Mouse (Mus musculus): ENCODE data around the gene Hspa1l. TPM values are rescaled to one million over a fixed set of nuclear protein-coding genes. Genes with fewer than 3 reads are reported as not detected.
A peak's percentile ranks its signal among the peaks of the same experiment; 100 is the strongest.

Hspa1l gene
- polyA plus RNA-seq, 1 experiment from 2014 or later: 1.4 TPM

DNA sequence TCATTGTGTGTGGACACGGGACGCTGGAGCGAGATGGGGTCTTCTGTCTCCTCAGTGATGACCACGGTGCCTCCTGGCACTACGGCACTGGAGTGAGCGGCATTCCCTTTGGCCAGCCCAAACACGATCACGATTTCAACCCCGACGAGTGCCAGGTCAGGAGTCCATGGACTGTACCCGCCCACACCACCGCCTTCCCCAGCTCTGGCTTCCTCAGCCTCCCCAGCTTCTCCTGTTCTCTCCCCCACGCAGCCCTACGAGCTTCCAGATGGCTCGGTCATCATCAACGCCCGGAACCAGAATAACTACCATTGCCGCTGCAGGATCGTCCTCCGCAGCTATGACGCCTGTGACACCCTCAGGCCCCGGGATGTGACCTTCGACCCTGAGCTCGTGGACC lies 38.5 kb upstream of the Hspa1l start:
- H3K27me3 ChIP-seq (replicated peaks; ENCODE audit: control insufficient read depth, insufficient read depth, low read length): no peaks in the 10 kb centered on the region
- 0 out of 2 replicates have a peak, but pooled peaks cover 6% of the 10 kb centered on the region for H3K36me3 ChIP-seq (ENCODE audit: control insufficient read depth, insufficient read depth, low read length)
- peak overlapping the region; percentile 30; the same call in 1 of the 2 replicates for H3K27ac ChIP-seq (ENCODE audit: low read depth, low read length)
- 80% methylated on average over 24 of the region's 24 CpGs for WGBS
- no peaks in the 10 kb centered on the region for H3K9me3 ChIP-seq (replicated peaks; ENCODE audit: control insufficient read depth, low read length)
- H3K4me1 ChIP-seq (ENCODE audit: control insufficient read depth, insufficient read depth, low read length): peaks cover 7% of the 10 kb centered on the region; the same call in 1 of the 2 replicates
- DNase-seq (ENCODE audit: low spot score) (no peak), ATAC-seq (no peak)
- H3K9ac ChIP-seq (ENCODE audit: low read length): no peak overlapping the region
- no peak overlapping the region for H3K4me2 ChIP-seq (ENCODE audit: low read length)
- H3K4me3 ChIP-seq (ENCODE audit: low read depth, low read length): no peak overlapping the region

DNA sequence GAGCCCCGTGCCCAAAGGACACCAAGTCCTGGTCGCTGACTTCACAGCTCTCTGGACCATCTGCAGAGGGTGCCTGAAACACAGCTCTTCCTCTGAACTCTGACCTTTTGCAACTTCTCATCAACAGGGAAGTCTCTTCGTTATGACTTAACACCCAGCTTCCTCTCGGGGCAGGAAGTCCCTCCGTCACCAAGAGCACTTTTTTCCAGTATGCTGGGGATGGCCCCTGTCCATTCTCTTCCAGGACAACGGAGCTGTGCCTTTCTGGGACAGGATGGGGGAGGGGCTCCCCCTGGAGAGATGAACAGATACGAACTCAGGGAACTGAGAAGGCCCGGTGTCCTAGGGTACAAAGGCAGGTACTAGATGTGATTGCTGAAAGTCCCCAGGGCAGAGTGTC lies 37.7 kb upstream of the Hspa1l start:
- WGBS: 66% methylated on average over 8 of the region's 8 CpGs
- Histone ChIP-seq H3K27me3 (replicated peaks; ENCODE audit: control insufficient read depth, insufficient read depth, low read length) (no peaks in the 10 kb centered on the region), H3K27ac (ENCODE audit: low read depth, low read length) (no peak overlapping the region), H3K4me1 (ENCODE audit: control insufficient read depth, insufficient read depth, low read length) (peaks cover 7% of the 10 kb centered on the region; the same call in 1 of the 2 replicates), H3K9me3 (replicated peaks; ENCODE audit: control insufficient read depth, low read length) (no peaks in the 10 kb centered on the region), H3K4me2 (ENCODE audit: low read length) (no peak overlapping the region), H3K4me3 (ENCODE audit: low read depth, low read length) (no peak overlapping the region), H3K9ac (ENCODE audit: low read length) (no peak overlapping the region), H3K36me3 (ENCODE audit: control insufficient read depth, insufficient read depth, low read length) (0 out of 2 replicates have a peak, but pooled peaks cover 6% of the 10 kb centered on the region)
- no peak for DNase-seq (ENCODE audit: low spot score)
- ATAC-seq: no peak

DNA sequence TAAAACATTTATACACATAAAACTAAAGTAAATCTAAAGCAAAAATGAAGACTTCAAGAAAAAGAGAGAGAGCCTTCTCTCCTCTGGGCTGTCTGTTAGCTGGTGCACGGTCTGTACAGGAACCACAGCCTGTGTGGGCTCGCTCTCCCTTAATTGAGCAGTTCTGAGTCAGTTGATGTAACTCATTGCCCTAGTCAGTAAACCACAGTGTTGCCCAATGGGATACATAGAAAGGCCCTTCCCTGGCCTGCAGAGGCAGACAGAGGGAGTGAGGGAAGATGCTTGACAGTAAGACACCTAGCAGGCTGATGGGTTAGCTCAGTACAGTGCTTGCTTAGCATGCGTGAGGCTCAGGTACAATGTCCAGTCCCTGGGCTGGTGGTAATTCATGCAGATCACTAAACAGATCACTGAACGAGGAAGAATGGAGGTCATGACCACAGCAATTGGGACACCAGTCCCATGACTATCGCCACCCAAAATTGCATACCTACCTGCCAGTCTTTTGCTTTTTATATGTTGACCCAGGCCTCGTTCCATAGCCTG lies 34.5 kb upstream of the Hspa1l start:
- Histone ChIP-seq H3K9ac (ENCODE audit: low read length) (no peak overlapping the region), H3K4me3 (ENCODE audit: low read depth, low read length) (no peak overlapping the region), H3K36me3 (ENCODE audit: control insufficient read depth, insufficient read depth, low read length) (0 out of 2 replicates have a peak, but pooled peaks cover 6% of the 10 kb centered on the region), H3K4me2 (ENCODE audit: low read length) (no peak overlapping the region), H3K9me3 (replicated peaks; ENCODE audit: control insufficient read depth, low read length) (no peaks in the 10 kb centered on the region), H3K27ac (ENCODE audit: low read depth, low read length) (no peak overlapping the region), H3K27me3 (replicated peaks; ENCODE audit: control insufficient read depth, insufficient read depth, low read length) (no peaks in the 10 kb centered on the region), H3K4me1 (ENCODE audit: control insufficient read depth, insufficient read depth, low read length) (no peaks in the 10 kb centered on the region)
- no peak for DNase-seq (ENCODE audit: low spot score)
- ATAC-seq: no peak
- WGBS: 89% methylated on average over 6 of the region's 6 CpGs

DNA sequence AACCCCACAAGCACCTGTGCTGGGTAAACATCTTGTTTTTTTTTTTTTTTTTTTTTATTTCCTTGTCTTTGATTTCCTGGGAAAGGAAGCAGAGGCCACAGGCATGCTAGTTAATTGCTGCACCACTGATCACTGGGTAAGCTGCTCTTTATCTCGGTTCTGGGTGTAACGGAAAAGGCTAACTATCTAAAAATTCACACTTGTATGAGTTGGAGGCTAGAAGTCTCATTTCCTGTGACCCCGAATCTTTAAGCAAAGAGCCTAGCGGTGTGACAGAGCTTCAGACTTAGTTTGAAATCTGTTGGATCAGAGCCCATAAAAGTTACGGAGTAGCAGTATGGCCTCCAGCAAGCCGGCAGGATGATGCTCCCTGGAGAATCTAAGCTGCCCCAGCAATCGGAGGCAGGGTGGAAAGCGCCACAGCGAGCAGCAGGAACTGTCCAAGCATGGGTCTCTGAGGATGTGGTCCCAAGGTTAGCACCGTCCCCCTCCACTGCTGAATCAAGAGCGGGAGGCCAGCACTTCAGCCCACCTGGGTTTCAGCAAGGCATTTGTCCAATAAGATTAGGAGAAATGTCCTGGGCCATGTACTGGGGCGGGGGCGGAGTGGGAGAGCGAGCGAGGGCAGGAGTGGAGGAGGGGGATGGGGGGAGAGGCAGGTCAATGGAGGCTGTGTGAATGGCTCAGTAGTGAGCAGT lies 31.0 kb upstream of the Hspa1l start:
- WGBS: 5% methylated on average over 15 of the region's 15 CpGs
- ATAC-seq: 0 out of 2 replicates have a peak, but pooled peaks have one; percentile 20
- no peaks in the 10 kb centered on the region for H3K4me1 ChIP-seq (ENCODE audit: control insufficient read depth, insufficient read depth, low read length)

DNA sequence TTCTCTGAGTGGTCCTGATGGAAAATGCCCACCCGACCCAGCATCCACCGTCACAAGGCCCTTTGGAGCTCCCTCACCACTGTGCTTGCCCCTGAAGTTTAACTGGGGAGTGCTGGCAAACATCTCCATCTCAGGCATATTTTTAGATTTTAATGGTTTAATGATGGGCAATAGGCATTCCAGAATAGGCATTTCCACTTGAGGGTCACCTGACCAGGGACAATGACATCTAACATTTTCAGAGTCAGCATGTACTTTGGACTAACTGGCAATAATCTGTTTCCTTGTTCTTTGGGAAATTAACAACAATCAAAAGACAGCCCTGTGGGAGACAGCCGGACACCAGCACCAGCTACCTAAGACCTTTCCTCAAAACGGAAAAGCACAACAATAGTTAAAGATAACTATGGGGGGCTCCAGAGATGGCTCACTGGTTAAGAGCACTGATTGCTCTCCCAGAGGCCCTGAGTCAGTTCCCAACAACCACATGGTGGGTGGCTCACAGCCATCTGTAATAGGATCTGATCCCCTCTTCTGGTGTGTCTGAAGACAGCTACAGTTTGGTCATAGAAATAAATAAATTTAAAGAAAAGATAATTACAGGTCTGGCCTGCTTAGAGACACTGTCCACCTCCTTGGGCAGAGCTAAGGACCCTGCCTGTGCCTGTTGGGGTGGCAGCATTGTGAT lies 29.2 kb upstream of the Hspa1l start:
- Histone ChIP-seq H3K9me3 (replicated peaks; ENCODE audit: control insufficient read depth, low read length) (no peaks in the 10 kb centered on the region), H3K27ac (ENCODE audit: low read depth, low read length) (no peak overlapping the region), H3K27me3 (replicated peaks; ENCODE audit: control insufficient read depth, insufficient read depth, low read length) (no peaks in the 10 kb centered on the region), H3K4me3 (ENCODE audit: low read depth, low read length) (no peak overlapping the region), H3K9ac (ENCODE audit: low read length) (no peak overlapping the region), H3K4me2 (ENCODE audit: low read length) (no peak overlapping the region), H3K36me3 (ENCODE audit: control insufficient read depth, insufficient read depth, low read length) (peaks cover 5% of the 10 kb centered on the region; the same call in 1 of the 2 replicates), H3K4me1 (ENCODE audit: control insufficient read depth, insufficient read depth, low read length) (no peaks in the 10 kb centered on the region)
- WGBS: 81% methylated on average over 4 of the region's 4 CpGs
- ATAC-seq: no peak
- DNase-seq (ENCODE audit: low spot score): no peak

More for the DNA sequence above, 31.0 kb upstream of the Hspa1l start:
- H3K9ac ChIP-seq (ENCODE audit: low read length): peak overlapping the region; percentile 4; the same call in 1 of the 2 replicates
- H3K9me3 ChIP-seq (replicated peaks; ENCODE audit: control insufficient read depth, low read length): no peaks in the 10 kb centered on the region
- peak overlapping the region; percentile 7; the same call in 1 of the 2 replicates for H3K4me3 ChIP-seq (ENCODE audit: low read depth, low read length)
- DNase-seq (ENCODE audit: low spot score): no peak
- H3K27me3 ChIP-seq (replicated peaks; ENCODE audit: control insufficient read depth, insufficient read depth, low read length): no peaks in the 10 kb centered on the region
- H3K4me2 ChIP-seq (ENCODE audit: low read length): peak overlapping the region; percentile 34
- H3K36me3 ChIP-seq (ENCODE audit: control insufficient read depth, insufficient read depth, low read length): no peaks in the 10 kb centered on the region
- H3K27ac ChIP-seq (ENCODE audit: low read depth, low read length): no peak overlapping the region; the same call in 1 of the 2 replicates

DNA sequence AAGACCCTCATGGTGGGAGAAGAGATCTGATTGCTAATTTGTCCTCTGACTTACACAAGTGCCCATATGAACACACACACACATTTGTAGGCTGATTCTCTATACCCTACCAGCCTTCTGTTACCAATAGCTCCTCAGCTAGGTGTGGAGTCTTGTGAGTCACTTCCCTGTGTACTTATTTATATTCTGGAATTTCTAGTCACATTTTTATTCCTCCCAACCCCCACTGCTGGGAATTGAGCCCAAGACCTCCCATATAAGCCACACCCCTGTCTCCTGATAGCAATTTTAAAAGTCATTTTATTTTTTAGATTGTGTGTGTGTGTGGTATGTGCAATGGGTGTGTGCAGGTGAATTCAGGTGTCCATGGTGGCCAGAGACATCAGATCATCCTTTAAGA lies 28.1 kb upstream of the Hspa1l start:
- no peak for ATAC-seq

DNA sequence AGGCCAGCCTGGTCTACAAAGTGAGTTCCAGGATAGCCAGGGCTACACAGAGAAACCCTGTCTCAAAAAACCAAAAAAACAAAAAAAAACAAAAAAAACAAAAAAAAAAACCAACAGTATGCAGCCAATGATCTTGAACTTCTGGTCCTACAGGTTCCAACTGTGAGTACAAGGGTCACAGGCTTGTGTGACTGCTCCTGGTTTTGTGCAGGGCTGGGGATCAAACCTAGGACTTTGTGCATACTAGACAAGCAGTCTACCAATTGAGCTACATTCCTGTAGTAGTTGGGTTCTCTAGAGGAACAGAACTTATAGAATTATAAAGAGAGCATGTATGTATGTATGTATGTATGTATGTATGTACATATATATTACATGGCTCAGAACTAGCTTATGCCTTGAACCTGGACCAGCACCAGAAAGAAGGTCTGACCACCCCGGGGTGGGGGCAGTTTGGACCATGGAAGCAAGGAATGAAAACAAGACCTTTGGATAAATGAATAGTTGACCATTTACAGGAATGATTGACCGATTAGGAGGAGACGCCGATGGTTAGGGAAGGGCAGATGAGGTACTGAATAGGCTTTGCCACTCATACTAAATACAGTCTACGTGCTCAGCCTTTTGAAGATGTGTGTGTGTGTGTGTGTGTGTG lies 25.9 kb upstream of the Hspa1l start:
- Histone ChIP-seq H3K27me3 (replicated peaks; ENCODE audit: control insufficient read depth, insufficient read depth, low read length) (no peaks in the 10 kb centered on the region), H3K27ac (ENCODE audit: low read depth, low read length) (no peak overlapping the region), H3K36me3 (ENCODE audit: control insufficient read depth, insufficient read depth, low read length) (peaks cover 34% of the 10 kb centered on the region), H3K4me1 (ENCODE audit: control insufficient read depth, insufficient read depth, low read length) (peaks cover 9% of the 10 kb centered on the region), H3K4me2 (ENCODE audit: low read length) (no peak overlapping the region), H3K9ac (ENCODE audit: low read length) (no peak overlapping the region), H3K9me3 (replicated peaks; ENCODE audit: control insufficient read depth, low read length) (no peaks in the 10 kb centered on the region), H3K4me3 (ENCODE audit: low read depth, low read length) (no peak overlapping the region)
- WGBS: 82% methylated on average over 5 of the region's 5 CpGs
- no peak for ATAC-seq
- no peak for DNase-seq (ENCODE audit: low spot score)

More for the DNA sequence above, 28.1 kb upstream of the Hspa1l start:
- no peak for DNase-seq (ENCODE audit: low spot score)
- no peaks in the 10 kb centered on the region for H3K27me3 ChIP-seq (replicated peaks; ENCODE audit: control insufficient read depth, insufficient read depth, low read length)
- no peak overlapping the region for H3K9ac ChIP-seq (ENCODE audit: low read length)
- H3K9me3 ChIP-seq (replicated peaks; ENCODE audit: control insufficient read depth, low read length): no peaks in the 10 kb centered on the region
- no peak overlapping the region for H3K4me2 ChIP-seq (ENCODE audit: low read length)
- H3K4me3 ChIP-seq (ENCODE audit: low read depth, low read length): no peak overlapping the region
- H3K36me3 ChIP-seq (ENCODE audit: control insufficient read depth, insufficient read depth, low read length): peaks cover 13% of the 10 kb centered on the region; the same call in 1 of the 2 replicates
- no peaks in the 10 kb centered on the region for H3K4me1 ChIP-seq (ENCODE audit: control insufficient read depth, insufficient read depth, low read length)
- H3K27ac ChIP-seq (ENCODE audit: low read depth, low read length): no peak overlapping the region

DNA sequence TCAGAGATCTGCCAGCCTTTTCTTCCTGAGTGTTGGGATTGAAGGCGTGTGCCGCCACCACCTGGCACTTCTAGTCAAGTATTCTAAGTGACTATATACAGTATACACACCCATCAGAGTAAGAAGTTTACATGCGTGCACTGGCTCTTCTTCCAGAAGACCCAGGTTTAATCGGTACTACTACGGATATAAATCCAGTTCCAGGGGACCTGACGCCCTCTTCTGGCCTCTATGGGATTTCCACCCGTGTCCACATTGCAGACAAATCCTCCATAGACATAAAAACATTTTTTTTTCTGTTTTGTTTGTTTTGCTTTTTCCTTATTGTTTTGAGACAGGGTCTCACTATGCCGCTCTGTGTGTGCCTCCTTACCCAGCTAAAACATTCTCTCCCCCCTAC lies 24.9 kb upstream of the Hspa1l start:
- no peak overlapping the region for H3K9ac ChIP-seq (ENCODE audit: low read length)
- no peak overlapping the region for H3K4me3 ChIP-seq (ENCODE audit: low read depth, low read length)
- H3K36me3 ChIP-seq (ENCODE audit: control insufficient read depth, insufficient read depth, low read length): peaks cover 34% of the 10 kb centered on the region
- no peak overlapping the region for H3K4me2 ChIP-seq (ENCODE audit: low read length)
- ATAC-seq (no peak), DNase-seq (ENCODE audit: low spot score) (peak; percentile 39)
- H3K27me3 ChIP-seq (replicated peaks; ENCODE audit: control insufficient read depth, insufficient read depth, low read length): no peaks in the 10 kb centered on the region
- H3K9me3 ChIP-seq (replicated peaks; ENCODE audit: control insufficient read depth, low read length): no peaks in the 10 kb centered on the region
- peaks cover 9% of the 10 kb centered on the region for H3K4me1 ChIP-seq (ENCODE audit: control insufficient read depth, insufficient read depth, low read length)
- no peak overlapping the region for H3K27ac ChIP-seq (ENCODE audit: low read depth, low read length)
- 26% methylated on average over 8 of the region's 8 CpGs for WGBS

All from forebrain, embryonic 14.5 days (tissue).